Mouse (Mus musculus) myocyte (in vitro differentiated cells): ENCODE results near the gene Acbd4. TPM values are rescaled to one million over a fixed set of nuclear protein-coding genes. Genes with fewer than 3 reads are reported as not detected.
A peak's percentile ranks its signal among the peaks of the same experiment; 100 is the strongest.

Source experiments
- H3K27me3 ChIP-seq: one replicate; pipeline ENCODE4 v1.6.1; 2011; ENCODE audit not compliant: control insufficient read depth, insufficient read depth, insufficient read length
- H3K36me3 ChIP-seq: one replicate; pipeline ENCODE4 v1.6.1; 2011; ENCODE audit not compliant: control insufficient read depth, insufficient read depth
- H3K4me2 ChIP-seq: one replicate; pipeline ENCODE4 v1.6.1; 2011; ENCODE audit warnings: low read depth, control low read depth
- H3K4me3 ChIP-seq: one replicate; pipeline ENCODE4 v1.5.1; 2011; ENCODE audit warnings: mild to moderate bottlenecking, control low read depth, moderate library complexity
- H3K79me2 ChIP-seq: one replicate; pipeline ENCODE4 v1.6.1; 2011; ENCODE audit not compliant: control insufficient read depth, insufficient read depth
- H3ac ChIP-seq: one replicate; pipeline ENCODE4 v1.6.1; 2011; ENCODE audit not compliant: control insufficient read depth, insufficient read length
- CEBPB ChIP-seq: IDR thresholded peaks from 2 replicates; pipeline ENCODE4 v1.6.1; 2011; ENCODE audit warnings: mild to moderate bottlenecking, moderate library complexity; ENCODE audit not compliant: poor library complexity, insufficient read depth, severe bottlenecking
- E2F4 ChIP-seq: IDR thresholded peaks from one replicate; pipeline ENCODE4 v1.6.1; 2011; ENCODE audit warnings: mild to moderate bottlenecking, control low read depth, moderate library complexity; ENCODE audit not compliant: insufficient read depth
- MAX ChIP-seq: IDR thresholded peaks from one replicate; pipeline ENCODE4 v1.6.1; 2011; ENCODE audit warnings: low read depth, mild to moderate bottlenecking, control low read depth
- MYOD1 ChIP-seq, 3 experiments: IDR thresholded peaks; one replicate each; pipeline ENCODE4 v1.6.1; 2011; ENCODE audit warnings: control low read depth in 2 of 3, low read depth in 2 of 3, mild to moderate bottlenecking in 2 of 3, moderate library complexity in 1 of 3; ENCODE audit not compliant: insufficient read length in 2 of 3, control insufficient read depth in 1 of 3
- MYOG ChIP-seq, 3 experiments: IDR thresholded peaks; one replicate each; pipeline ENCODE4 v1.6.1; 2011; ENCODE audit warnings: control low read depth in 2 of 3, low read depth in 2 of 3, mild to moderate bottlenecking in 2 of 3; ENCODE audit not compliant: insufficient read length in 2 of 3, control insufficient read depth in 1 of 3, insufficient read depth in 1 of 3
- POLR2A ChIP-seq: IDR thresholded peaks from one replicate; pipeline ENCODE4 v1.6.1; 2011; ENCODE audit warnings: low read depth, mild to moderate bottlenecking, control low read depth, moderate library complexity; ENCODE audit not compliant: insufficient read length
- POLR2AphosphoS2 ChIP-seq: IDR thresholded peaks from one replicate; pipeline ENCODE4 v1.6.1; 2011; ENCODE audit warnings: low read depth, control low read depth; ENCODE audit not compliant: insufficient read length
- REST ChIP-seq: IDR thresholded peaks from one replicate; pipeline ENCODE4 v1.6.1; 2011; ENCODE audit warnings: mild to moderate bottlenecking, control low read depth, moderate library complexity; ENCODE audit not compliant: insufficient read depth, insufficient read length
- SRF ChIP-seq: IDR thresholded peaks from one replicate; pipeline ENCODE4 v1.6.1; 2011; ENCODE audit warnings: low read depth; ENCODE audit not compliant: control insufficient read depth, insufficient read length
- TCF12 ChIP-seq: IDR thresholded peaks from one replicate; pipeline ENCODE4 v1.6.1; 2011; ENCODE audit warnings: mild to moderate bottlenecking, control low read depth; ENCODE audit not compliant: poor library complexity, insufficient read depth, severe bottlenecking
- TCF3 ChIP-seq: IDR thresholded peaks from one replicate; pipeline ENCODE4 v1.6.1; 2011; ENCODE audit warnings: low read depth, control low read depth; ENCODE audit not compliant: insufficient read length
- USF1 ChIP-seq: IDR thresholded peaks from one replicate; pipeline ENCODE4 v1.6.1; 2011; ENCODE audit warnings: low read depth, mild to moderate bottlenecking, control low read depth, moderate library complexity
- polyA plus RNA-seq: library from polyadenylated mRNA; unstranded; fragments of >200 nt; fragmentation: generic; extraction: Trizol; gene quantifications from one replicate; pipeline ENCODE4 v1.2.1, GENCODE M21; 2012; ENCODE audit warnings: missing spikeins

The Acbd4 gene
- polyA plus RNA-seq, 1 experiment, result 55.2 TPM

- peak in 2 of 3 experiments; percentile 54 to 57 for TF ChIP-seq MYOG (IDR thresholded peaks at IDR 0.05; ENCODE audit: control insufficient read depth in 1 of 3, insufficient read depth in 1 of 3, insufficient read length in 2 of 3, low read depth in 2 of 3)
- peak in 2 of 3 experiments; percentile 42 to 46 for TF ChIP-seq MYOD1 (IDR thresholded peaks at IDR 0.05; ENCODE audit: control insufficient read depth in 1 of 3, insufficient read length in 2 of 3, low read depth in 2 of 3)
- no peak for TF ChIP-seq REST
- H3K4me2 ChIP-seq, result peak overlapping the region; percentile 15
- H3K27me3 ChIP-seq, result no peaks in the 10 kb centered on the region
- peaks cover 22% of the 10 kb centered on the region for H3K79me2 ChIP-seq
- H3K36me3 ChIP-seq, result no peaks in the 10 kb centered on the region
- H3ac ChIP-seq, result no peak overlapping the region
- H3K4me3 ChIP-seq, result no peak overlapping the region
Measured at GRCm38 (mm10) chr11:103120315-103120714, 18.8 kb downstream of the Acbd4 start.

GRCm38 (mm10) chr11:103131701-103132575 lies 30.5 kb downstream of the Acbd4 start, which contains the start of gene Hexim2:
TSS of gene Hexim2 (plus strand) at chr11:103132429.
- peak within 1 kb of the TSS; percentile 86 for H3K4me2 ChIP-seq
- no peak for TF ChIP-seq MYOG (IDR thresholded peaks at IDR 0.05; ENCODE audit: control insufficient read depth in 1 of 3, insufficient read depth in 1 of 3, insufficient read length in 2 of 3, low read depth in 2 of 3)
- peak; percentile 66 for TF ChIP-seq POLR2A
- TF ChIP-seq POLR2AphosphoS2, result peak; percentile 69
- H3K36me3 ChIP-seq, result no peaks in the 10 kb centered on the region
- H3K27me3 ChIP-seq, result no peaks in the 10 kb centered on the region
- peak within 1 kb of the TSS; percentile 81 for H3K4me3 ChIP-seq
- H3K79me2 ChIP-seq, result peaks cover 24% of the 10 kb centered on the region
- peak within 1 kb of the TSS; percentile 96 for H3ac ChIP-seq

- H3K27me3 ChIP-seq, result no peaks in the 10 kb centered on the region
- peak overlapping the region; percentile 81 for H3K4me3 ChIP-seq
- peak overlapping the region; percentile 96 for H3ac ChIP-seq
- H3K79me2 ChIP-seq, result peaks cover 24% of the 10 kb centered on the region
- no peaks in the 10 kb centered on the region for H3K36me3 ChIP-seq
- H3K4me2 ChIP-seq, result peak overlapping the region; percentile 86
- no peak for TF ChIP-seq TCF3
- no peak for TF ChIP-seq MYOD1 (IDR thresholded peaks at IDR 0.05; ENCODE audit: control insufficient read depth in 1 of 3, insufficient read length in 2 of 3, low read depth in 2 of 3)
- no peak for TF ChIP-seq MAX
- TF ChIP-seq REST, result no peak
- TF ChIP-seq USF1, result no peak
- TF ChIP-seq E2F4, result peak; percentile 87
- no peak for TF ChIP-seq SRF
- no peak for TF ChIP-seq MYOG (IDR thresholded peaks at IDR 0.05; ENCODE audit: control insufficient read depth in 1 of 3, insufficient read depth in 1 of 3, insufficient read length in 2 of 3, low read depth in 2 of 3)
- TF ChIP-seq POLR2AphosphoS2, result peak; percentile 83
- no peak for TF ChIP-seq CEBPB
- peak; percentile 84 for TF ChIP-seq POLR2A
- no peak for TF ChIP-seq TCF12
Measured at GRCm38 (mm10) chr11:103132576-103133455, 31.3 kb downstream of the Acbd4 start.

GRCm38 (mm10) chr11:103133456-103134185 lies 32.1 kb downstream of the Acbd4 start:
- Histone ChIP-seq H3ac (no peak overlapping the region), H3K4me2 (peak overlapping the region; percentile 86), H3K36me3 (no peaks in the 10 kb centered on the region), H3K4me3 (peak overlapping the region; percentile 81), H3K27me3 (no peaks in the 10 kb centered on the region), H3K79me2 (peaks cover 24% of the 10 kb centered on the region)
- TF ChIP-seq MYOD1 (IDR thresholded peaks at IDR 0.05; ENCODE audit: control insufficient read depth in 1 of 3, insufficient read length in 2 of 3, low read depth in 2 of 3), result no peak
- no peak for TF ChIP-seq REST
- no peak for TF ChIP-seq MAX
- no peak for TF ChIP-seq MYOG (IDR thresholded peaks at IDR 0.05; ENCODE audit: control insufficient read depth in 1 of 3, insufficient read depth in 1 of 3, insufficient read length in 2 of 3, low read depth in 2 of 3)
- no peak for TF ChIP-seq SRF
- TF ChIP-seq POLR2AphosphoS2, result peak; percentile 16
- TF ChIP-seq POLR2A, result no peak
- TF ChIP-seq TCF3, result no peak
- no peak for TF ChIP-seq USF1
